Mouse (Mus musculus): Measurements from ENCODE around the gene Zfp114.

GRCm38 (mm10) chr7:24210296-24210695 is 35.4 kb downstream of the Zfp114 start:
- TF ChIP-seq POLR2A (IDR thresholded peaks at IDR 0.05; ENCODE audit: borderline replicate concordance, extremely low read depth, low read depth, low read length), result no peak
- TF ChIP-seq CTCF (IDR thresholded peaks at IDR 0.05; ENCODE audit: insufficient read depth, low read length), result no peak
